26 mouse cellular contexts compared by ENCODE assay signal in genomic region chr5:144717186-144717585, GRCm38 (mm10). TPM values are rescaled to one million over a fixed set of nuclear protein-coding genes. Genes with fewer than 3 reads are reported as not detected.
"Had no signal": no experiment of that assay in that cellular context is flagged by ENCODE, and none has a peak within 500 bp of the region (broad histone marks: within the 10 kb centered on the region; RNA-seq: fewer than 3 reads in every experiment).

No protein-coding gene starts in this region.

- DNase-seq: cerebellum, adult 8-10 months; cerebellum, adult 9-10 months; cerebellum, adult 9-11 months; cerebellum, postnatal 36 days; embryo, embryonic 11 days; forebrain, postnatal 0 days; gastrocnemius, adult 2 months; gastrocnemius, postnatal 10 days; gastrocnemius, postnatal 14 days; gastrocnemius, postnatal 25 days; gastrocnemius, postnatal 36 days; heart, adult 11 months; heart, adult 18-20 months; heart, adult 2 months had no signal

- H3K4me1 ChIP-seq: forebrain, embryonic 10.5 days; forebrain, embryonic 12.5 days; forebrain, embryonic 13.5 days had no signal

- H3K27me3 ChIP-seq: embryonic facial prominence, embryonic 12.5 days; embryonic facial prominence, embryonic 15.5 days; forebrain, embryonic 12.5 days; forebrain, embryonic 13.5 days; forebrain, embryonic 15.5 days had no signal

- H3K27ac ChIP-seq: embryonic facial prominence, embryonic 10.5 days; embryonic facial prominence, embryonic 12.5 days; embryonic facial prominence, embryonic 13.5 days; embryonic facial prominence, embryonic 15.5 days; forebrain, embryonic 10.5 days; forebrain, embryonic 12.5 days; forebrain, embryonic 13.5 days; forebrain, embryonic 15.5 days; gastrocnemius, adult 2 months; heart, adult 2 months had no signal

- H3K9me3 ChIP-seq: embryonic facial prominence, embryonic 10.5 days; embryonic facial prominence, embryonic 12.5 days; embryonic facial prominence, embryonic 13.5 days; embryonic facial prominence, embryonic 15.5 days; forebrain, embryonic 10.5 days; forebrain, embryonic 12.5 days; forebrain, embryonic 13.5 days; forebrain, embryonic 15.5 days had no signal

- H3K9ac ChIP-seq: embryonic facial prominence, embryonic 12.5 days; embryonic facial prominence, embryonic 13.5 days; embryonic facial prominence, embryonic 15.5 days; forebrain, embryonic 12.5 days; forebrain, embryonic 13.5 days; forebrain, embryonic 15.5 days; forebrain, postnatal 0 days had no signal

- H3K4me2 ChIP-seq: embryonic facial prominence, embryonic 12.5 days; embryonic facial prominence, embryonic 13.5 days; embryonic facial prominence, embryonic 15.5 days; forebrain, embryonic 12.5 days; forebrain, embryonic 13.5 days; forebrain, embryonic 15.5 days had no signal

- ATAC-seq: forebrain, embryonic 13.5 days; forebrain, embryonic 14.5 days; forebrain, embryonic 15.5 days; forebrain, embryonic 16.5 days; forebrain, postnatal 0 days had no signal

- H3K4me3 ChIP-seq: embryonic facial prominence, embryonic 10.5 days; embryonic facial prominence, embryonic 12.5 days; embryonic facial prominence, embryonic 13.5 days; embryonic facial prominence, embryonic 15.5 days; erythroblast, embryonic 14.5 days; forebrain, embryonic 10.5 days; forebrain, embryonic 12.5 days; forebrain, embryonic 13.5 days; forebrain, embryonic 15.5 days; gastrocnemius, adult 2 months; heart, adult 2 months had no signal

- H3K36me3 ChIP-seq: embryonic facial prominence, embryonic 10.5 days; embryonic facial prominence, embryonic 12.5 days; embryonic facial prominence, embryonic 13.5 days; embryonic facial prominence, embryonic 15.5 days; forebrain, embryonic 10.5 days; forebrain, embryonic 12.5 days; forebrain, embryonic 15.5 days had no signal

RNA-seq across cellular contexts. Expression of gene Tmem130, which starts 44.4 kb away (rescaled TPM):
- total RNA-seq: gastrocnemius, adult 18-20 months; gastrocnemius, adult 2 months; gastrocnemius, postnatal 14 days; gastrocnemius, postnatal 25 days; gastrocnemius, postnatal 36 days had no signal
- polyA plus RNA-seq: erythroblast, embryonic 14.5 days had no signal
